Mouse (Mus musculus): ENCODE measurements at regions not wholly inside any gene's neighbourhood (a gene's known extent, or its start where the extent isn't known, plus 50 kb on each side); places are given as distances from the start of the nearest gene placed in this dataset.

DNA sequence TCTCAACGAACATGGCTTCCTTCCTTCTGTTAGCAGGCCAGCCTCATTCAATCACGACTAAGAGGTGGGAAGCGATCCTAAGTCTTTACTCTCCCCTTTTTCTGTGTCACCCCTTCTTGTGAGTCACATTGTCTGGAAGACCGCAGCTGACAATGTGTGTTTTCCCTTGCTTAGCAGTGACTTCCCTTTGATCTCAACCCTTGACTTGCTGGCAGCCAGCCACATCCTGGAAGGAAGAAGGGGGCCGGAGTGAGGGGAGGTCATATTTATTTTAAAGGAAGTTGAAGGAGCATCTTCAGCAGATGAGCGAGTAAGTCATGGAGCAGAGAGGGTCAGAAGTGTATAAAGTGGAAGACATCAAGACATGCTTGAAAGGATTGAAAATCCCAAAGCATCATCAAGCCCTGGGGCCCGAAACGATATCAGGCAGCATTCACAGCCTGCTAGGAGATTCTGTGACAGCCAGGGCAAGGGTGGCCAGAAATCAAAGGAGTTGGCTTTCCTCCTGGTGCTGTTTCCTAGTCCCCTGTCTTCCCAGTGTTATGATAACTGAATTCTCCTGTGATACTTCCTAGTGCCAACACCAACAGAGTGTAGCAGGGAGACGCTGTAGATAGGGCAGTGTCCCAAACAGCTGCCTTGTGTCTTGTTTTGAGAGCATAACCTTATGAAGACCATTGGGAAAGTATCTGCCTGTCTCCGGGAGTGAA is 245.9 kb downstream of the Ankrd16 start:
- Histone ChIP-seq H3ac (ENCODE audit: control insufficient read depth, insufficient read length) (no peak overlapping the region), H3K36me3 (ENCODE audit: control insufficient read depth, insufficient read depth) (no peaks in the 10 kb centered on the region), H3K27me3 (ENCODE audit: control insufficient read depth, insufficient read depth, insufficient read length) (no peaks in the 10 kb centered on the region), H3K4me2 (ENCODE audit: low read depth) (no peak overlapping the region), H3K79me2 (ENCODE audit: control insufficient read depth, insufficient read depth) (no peaks in the 10 kb centered on the region), H3K4me3 (no peak overlapping the region)
- TF ChIP-seq REST (IDR thresholded peaks at IDR 0.05; ENCODE audit: insufficient read depth, insufficient read length) (no peak), POLR2A (IDR thresholded peaks at IDR 0.05; ENCODE audit: insufficient read length, low read depth) (no peak), MAX (IDR thresholded peaks at IDR 0.05; ENCODE audit: low read depth) (no peak), MYOG (IDR thresholded peaks at IDR 0.05; ENCODE audit: control insufficient read depth in 1 of 3, insufficient read depth in 1 of 3, insufficient read length in 2 of 3, low read depth in 2 of 3) (no peak), MYOD1 (IDR thresholded peaks at IDR 0.05; ENCODE audit: control insufficient read depth in 1 of 3, insufficient read length in 2 of 3, low read depth in 2 of 3) (no peak), USF1 (IDR thresholded peaks at IDR 0.05; ENCODE audit: low read depth) (no peak), CEBPB (IDR thresholded peaks at IDR 0.05; ENCODE audit: insufficient read depth, poor library complexity, severe bottlenecking) (no peak), E2F4 (IDR thresholded peaks at IDR 0.05; ENCODE audit: insufficient read depth) (no peak), POLR2AphosphoS2 (IDR thresholded peaks at IDR 0.05; ENCODE audit: insufficient read length, low read depth) (no peak), SRF (IDR thresholded peaks at IDR 0.05; ENCODE audit: control insufficient read depth, insufficient read length, low read depth) (no peak), TCF3 (IDR thresholded peaks at IDR 0.05; ENCODE audit: insufficient read length, low read depth) (no peak), TCF12 (IDR thresholded peaks at IDR 0.05; ENCODE audit: insufficient read depth, poor library complexity, severe bottlenecking) (no peak)

GRCm38 (mm10) chr2:12026220-12026619 is 248.5 kb downstream of the Ankrd16 start:
- no peak overlapping the region for H3K4me3 ChIP-seq
- no peak overlapping the region for H3K4me2 ChIP-seq (ENCODE audit: low read depth)
- H3K36me3 ChIP-seq (ENCODE audit: control insufficient read depth, insufficient read depth), result no peaks in the 10 kb centered on the region
- H3K79me2 ChIP-seq (ENCODE audit: control insufficient read depth, insufficient read depth), result no peaks in the 10 kb centered on the region
- no peaks in the 10 kb centered on the region for H3K27me3 ChIP-seq (ENCODE audit: control insufficient read depth, insufficient read depth, insufficient read length)
- no peak for TF ChIP-seq TCF3 (IDR thresholded peaks at IDR 0.05; ENCODE audit: insufficient read length, low read depth)
- no peak for TF ChIP-seq MAX (IDR thresholded peaks at IDR 0.05; ENCODE audit: low read depth)
- no peak for TF ChIP-seq USF1 (IDR thresholded peaks at IDR 0.05; ENCODE audit: low read depth)
- no peak for TF ChIP-seq SRF (IDR thresholded peaks at IDR 0.05; ENCODE audit: control insufficient read depth, insufficient read length, low read depth)
- no peak for TF ChIP-seq MYOD1 (IDR thresholded peaks at IDR 0.05; ENCODE audit: control insufficient read depth in 1 of 3, insufficient read length in 2 of 3, low read depth in 2 of 3)
- no peak for TF ChIP-seq CEBPB (IDR thresholded peaks at IDR 0.05; ENCODE audit: insufficient read depth, poor library complexity, severe bottlenecking)
- no peak for TF ChIP-seq POLR2AphosphoS2 (IDR thresholded peaks at IDR 0.05; ENCODE audit: insufficient read length, low read depth)
- no peak overlapping the region for H3ac ChIP-seq (ENCODE audit: control insufficient read depth, insufficient read length)

DNA sequence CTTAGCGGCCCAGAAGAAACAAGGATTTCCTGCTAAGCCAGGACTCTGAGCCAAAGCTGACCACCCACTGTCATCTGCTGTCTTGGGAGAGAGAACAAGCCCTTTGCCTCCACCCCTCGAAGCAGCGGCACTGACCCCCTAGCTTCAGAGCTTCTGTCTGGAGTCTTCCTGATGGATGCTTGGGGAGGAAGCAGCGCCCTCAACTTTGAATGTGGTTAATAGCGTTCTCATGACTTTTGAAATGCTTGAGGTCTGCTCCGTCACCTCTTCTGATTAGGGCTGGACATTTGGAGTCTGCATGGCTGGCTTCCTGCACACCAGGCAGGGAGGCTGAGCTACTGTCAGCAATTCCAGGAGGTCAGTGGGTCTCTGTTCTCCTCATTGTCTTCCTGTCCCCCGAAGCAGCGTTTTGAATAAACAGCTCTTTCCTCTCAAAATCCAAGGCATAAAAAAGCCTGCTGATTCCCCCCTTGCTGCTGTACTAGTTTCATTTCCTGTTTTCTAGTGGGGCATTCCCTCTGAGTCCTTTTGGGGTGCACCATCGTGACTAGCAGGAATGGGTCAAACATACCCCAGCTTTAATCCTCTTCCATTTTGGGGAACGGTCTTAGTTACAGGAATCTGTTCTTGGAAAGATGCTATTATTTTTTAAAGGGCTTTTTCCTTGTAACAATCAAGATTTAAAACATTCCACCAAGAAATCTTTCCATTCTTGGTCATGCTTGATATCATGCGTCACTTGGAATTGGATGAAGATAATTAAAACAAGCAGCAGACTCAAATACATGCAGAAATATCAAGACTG is 256.0 kb downstream of the Ankrd16 start:
- no peaks in the 10 kb centered on the region for H3K36me3 ChIP-seq (ENCODE audit: control insufficient read depth, insufficient read depth)
- no peak overlapping the region for H3K4me3 ChIP-seq
- no peak overlapping the region for H3ac ChIP-seq (ENCODE audit: control insufficient read depth, insufficient read length)
- no peaks in the 10 kb centered on the region for H3K79me2 ChIP-seq (ENCODE audit: control insufficient read depth, insufficient read depth)
- no peak overlapping the region for H3K4me2 ChIP-seq (ENCODE audit: low read depth)
- no peaks in the 10 kb centered on the region for H3K27me3 ChIP-seq (ENCODE audit: control insufficient read depth, insufficient read depth, insufficient read length)
- TF ChIP-seq POLR2A (IDR thresholded peaks at IDR 0.05; ENCODE audit: insufficient read length, low read depth) (no peak), USF1 (IDR thresholded peaks at IDR 0.05; ENCODE audit: low read depth) (no peak), MAX (IDR thresholded peaks at IDR 0.05; ENCODE audit: low read depth) (no peak), MYOD1 (IDR thresholded peaks at IDR 0.05; ENCODE audit: control insufficient read depth in 1 of 3, insufficient read length in 2 of 3, low read depth in 2 of 3) (no peak), E2F4 (IDR thresholded peaks at IDR 0.05; ENCODE audit: insufficient read depth) (no peak), TCF3 (IDR thresholded peaks at IDR 0.05; ENCODE audit: insufficient read length, low read depth) (no peak)

GRCm38 (mm10) chr2:12034323-12034585 is 256.6 kb downstream of the Ankrd16 start:
- no peak overlapping the region for H3ac ChIP-seq (ENCODE audit: control insufficient read depth, insufficient read length)
- no peak overlapping the region for H3K4me2 ChIP-seq (ENCODE audit: low read depth)
- H3K27me3 ChIP-seq (ENCODE audit: control insufficient read depth, insufficient read depth, insufficient read length), result no peaks in the 10 kb centered on the region
- TF ChIP-seq REST (IDR thresholded peaks at IDR 0.05; ENCODE audit: insufficient read depth, insufficient read length), result no peak
- no peak for TF ChIP-seq TCF3 (IDR thresholded peaks at IDR 0.05; ENCODE audit: insufficient read length, low read depth)
- TF ChIP-seq TCF12 (IDR thresholded peaks at IDR 0.05; ENCODE audit: insufficient read depth, poor library complexity, severe bottlenecking), result no peak
- no peak for TF ChIP-seq CEBPB (IDR thresholded peaks at IDR 0.05; ENCODE audit: insufficient read depth, poor library complexity, severe bottlenecking)
- no peak for TF ChIP-seq POLR2A (IDR thresholded peaks at IDR 0.05; ENCODE audit: insufficient read length, low read depth)
- TF ChIP-seq E2F4 (IDR thresholded peaks at IDR 0.05; ENCODE audit: insufficient read depth), result no peak
- TF ChIP-seq USF1 (IDR thresholded peaks at IDR 0.05; ENCODE audit: low read depth), result no peak
- TF ChIP-seq MYOG (IDR thresholded peaks at IDR 0.05; ENCODE audit: control insufficient read depth in 1 of 3, insufficient read depth in 1 of 3, insufficient read length in 2 of 3, low read depth in 2 of 3), result no peak
- no peak for TF ChIP-seq MAX (IDR thresholded peaks at IDR 0.05; ENCODE audit: low read depth)
- no peak for TF ChIP-seq MYOD1 (IDR thresholded peaks at IDR 0.05; ENCODE audit: control insufficient read depth in 1 of 3, insufficient read length in 2 of 3, low read depth in 2 of 3)
- no peak for TF ChIP-seq POLR2AphosphoS2 (IDR thresholded peaks at IDR 0.05; ENCODE audit: insufficient read length, low read depth)
- TF ChIP-seq SRF (IDR thresholded peaks at IDR 0.05; ENCODE audit: control insufficient read depth, insufficient read length, low read depth), result no peak
- H3K4me3 ChIP-seq, result no peak overlapping the region
- no peaks in the 10 kb centered on the region for H3K79me2 ChIP-seq (ENCODE audit: control insufficient read depth, insufficient read depth)
- H3K36me3 ChIP-seq (ENCODE audit: control insufficient read depth, insufficient read depth), result no peaks in the 10 kb centered on the region
